Mouse (Mus musculus) frontal cortex, postnatal 10 days (tissue): ENCODE results near the gene Aptx.
A peak's percentile ranks its signal among the peaks of the same experiment; 100 is the strongest.

Experiments used
- DNase-seq, 2 experiments: peaks; one replicate each; pipeline ENCODE4 v3.0.0; 2022; ENCODE audit warnings: low spot score in 2 of 2, mixed read lengths in 1 of 2

Aptx gene

GRCm38 (mm10) chr4:40702797-40703709, at the start of gene Aptx:
TSS of gene Aptx (minus strand) at chr4:40703194.
- peak; percentile 91 to 96 for DNase-seq

- no peak for DNase-seq
Observed at GRCm38 (mm10) chr4:40735351-40735750, 32.4 kb upstream of the Aptx start.

- no peak for DNase-seq
Observed at GRCm38 (mm10) chr4:40731262-40731661, 28.3 kb upstream of the Aptx start.

- no peak for DNase-seq
Observed at GRCm38 (mm10) chr4:40727247-40727646, 24.3 kb upstream of the Aptx start.

GRCm38 (mm10) chr4:40725554-40725953, 22.6 kb upstream of the Aptx start:
- DNase-seq: no peak

GRCm38 (mm10) chr4:40725141-40725540, 22.1 kb upstream of the Aptx start:
- DNase-seq: no peak

- peak; percentile 82 to 85 for DNase-seq
Observed at GRCm38 (mm10) chr4:40722687-40723460, 19.9 kb upstream of the Aptx start.

- peak; percentile 93 to 96 for DNase-seq
Observed at GRCm38 (mm10) chr4:40722011-40722666, 19.1 kb upstream of the Aptx start, which contains the start of gene Dnaja1. TSS of gene Dnaja1 (plus strand) at chr4:40722150.

GRCm38 (mm10) chr4:40720910-40721309, 17.9 kb upstream of the Aptx start:
- DNase-seq: no peak

GRCm38 (mm10) chr4:40717141-40717540, 14.1 kb upstream of the Aptx start:
- DNase-seq: no peak

- DNase-seq: no peak
Observed at GRCm38 (mm10) chr4:40703710-40704275, 799 bp upstream of the Aptx start.

GRCm38 (mm10) chr4:40701796-40702195, 1.2 kb downstream of the Aptx start:
- DNase-seq: no peak

- no peak for DNase-seq
Observed at GRCm38 (mm10) chr4:40700216-40700615, 2.8 kb downstream of the Aptx start.

- no peak for DNase-seq
Observed at GRCm38 (mm10) chr4:40697059-40697458, 5.9 kb downstream of the Aptx start.

- DNase-seq: no peak
Observed at GRCm38 (mm10) chr4:40691100-40691499, 11.9 kb downstream of the Aptx start.

GRCm38 (mm10) chr4:40683306-40683705, 19.7 kb downstream of the Aptx start:
- no peak for DNase-seq

GRCm38 (mm10) chr4:40682359-40682758, 20.6 kb downstream of the Aptx start:
- no peak for DNase-seq

- peak in 1 of 2 experiments; percentile 65 for DNase-seq
Observed at GRCm38 (mm10) chr4:40681908-40682307, 21.1 kb downstream of the Aptx start.

- DNase-seq: no peak
Observed at GRCm38 (mm10) chr4:40680250-40680860, 22.6 kb downstream of the Aptx start.

- DNase-seq: no peak
Observed at GRCm38 (mm10) chr4:40677132-40677531, 25.9 kb downstream of the Aptx start.

GRCm38 (mm10) chr4:40676338-40676737, 26.7 kb downstream of the Aptx start:
- DNase-seq: no peak
